Mouse (Mus musculus) Patski (cell line): ENCODE results near the gene Rab30. TPM values are rescaled to one million over a fixed set of nuclear protein-coding genes. Genes with fewer than 3 reads are reported as not detected.

ENCODE experiments used
- ATAC-seq: fragments of 100-300 bp; one replicate; pipeline ENCODE4 v1.8.0; 2021
- CTCF ChIA-PET: fragments of 350-600 bp; sonication (Branson Sonifier 250); formaldehyde crosslinking; loops from one replicate; lab custom pipeline; 2022; ENCODE audit warnings: inconsistent platforms; lab: Charles Lee
- POLR2A ChIA-PET: fragments of 350-600 bp; sonication (Branson Sonifier 250); formaldehyde crosslinking; loops from one replicate; lab custom pipeline; 2022; ENCODE audit warnings: antibody characterized with exemption, inconsistent platforms; lab: Charles Lee
- DNase-seq: peaks from one replicate; pipeline ENCODE4 v3.0.0-alpha.2; 2011; ENCODE audit warnings: low read depth, low spot score
- H3K27me3 ChIP-seq: fragments of 371-371 bp; one replicate; pipeline ENCODE4 v1.5.1; 2021
- CTCF ChIP-seq: fragments of 100-300 bp; IDR thresholded peaks from one replicate; pipeline ENCODE4 v1.5.1; 2021
- in situ Hi-C: fragments of 300-500 bp; cut with MboI; formaldehyde crosslinking; loops from 3 replicates; pipeline ENCODE4 v1.11.1; 2018; ENCODE audit warnings: low pct_unique_long_range_greater_than_20kb, mixed read lengths
- polyA plus RNA-seq: library from polyadenylated mRNA; unstranded; gene quantifications from one replicate; pipeline ENCODE4 v1.2.3, GENCODE M21; 2021

Rab30 gene
- polyA plus RNA-seq, 1 experiment from 2014 or later, result 9.8 TPM

GRCm38 (mm10) chr7:92806512-92807188 is 65.2 kb downstream of the Rab30 start:
- TF ChIP-seq CTCF, result no peak
- ChIA-PET POLR2A (interaction anchor here (0.6 kb wide), 1 partner anchor 24 kb away, joined by 4 read pairs; no protein-coding TSS in a partner anchor), CTCF (interaction anchor here (1.0 to 1.5 kb wide), 2 partner anchors 9 to 60 kb away, joined by 3 to 4 read pairs; no protein-coding TSS in a partner anchor)
- in situ Hi-C loops, result no loop called here
- DNase-seq (no peak), ATAC-seq (no peak)
- no peaks in the 10 kb centered on the region for H3K27me3 ChIP-seq

GRCm38 (mm10) chr7:92807482-92807881 is 66.1 kb downstream of the Rab30 start:
- no peak for TF ChIP-seq CTCF
- H3K27me3 ChIP-seq, result no peaks in the 10 kb centered on the region
- in situ Hi-C loops, result no loop called here
- ChIA-PET CTCF (interaction anchor here (1.5 kb wide), 1 partner anchor 9 kb away, joined by 4 read pairs; no protein-coding TSS in a partner anchor), POLR2A (no interaction called here)
- DNase-seq (no peak), ATAC-seq (no peak)

GRCm38 (mm10) chr7:92811667-92812279 is 70.4 kb downstream of the Rab30 start:
- no peak for TF ChIP-seq CTCF
- ChIA-PET POLR2A (no interaction called here), CTCF (no interaction called here)
- in situ Hi-C loops, result no loop called here
- DNase-seq (no peak), ATAC-seq (no peak)
- H3K27me3 ChIP-seq, result no peaks in the 10 kb centered on the region

GRCm38 (mm10) chr7:92817242-92817641 is 75.8 kb downstream of the Rab30 start:
- no peak for ATAC-seq
- no peak for TF ChIP-seq CTCF
- CTCF ChIA-PET, result interaction anchor here (1.3 kb wide), 1 partner anchor 12 kb away, joined by 3 read pairs; no protein-coding TSS in a partner anchor
- H3K27me3 ChIP-seq, result no peaks in the 10 kb centered on the region
- no peak for DNase-seq
- in situ Hi-C loops, result no loop called here
- POLR2A ChIA-PET, result no interaction called here

- in situ Hi-C loops, result no loop called here
- POLR2A ChIA-PET, result no interaction called here
- DNase-seq (no peak), ATAC-seq (no peak)
- no peak for TF ChIP-seq CTCF
- no peaks in the 10 kb centered on the region for H3K27me3 ChIP-seq
- CTCF ChIA-PET, result interaction anchor here (1.3 kb wide), 1 partner anchor 11 kb away, joined by 3 read pairs; no protein-coding TSS in a partner anchor
These were observed 76.5 kb downstream of the Rab30 start for GRCm38 (mm10) chr7:92817886-92818285.

- ATAC-seq (no peak), DNase-seq (no peak)
- in situ Hi-C loops, result no loop called here
- POLR2A ChIA-PET, result no interaction called here
- CTCF ChIA-PET, result interaction anchor here (1.1 to 1.3 kb wide), 2 partner anchors 14 to 122 kb away, joined by 3 read pairs; no protein-coding TSS in a partner anchor
- no peak for TF ChIP-seq CTCF
- H3K27me3 ChIP-seq, result no peaks in the 10 kb centered on the region
These were observed 78.3 kb downstream of the Rab30 start for GRCm38 (mm10) chr7:92819656-92820055.

GRCm38 (mm10) chr7:92820410-92820809 is 79.0 kb downstream of the Rab30 start:
- no peak for ATAC-seq
- DNase-seq, result no peak
- TF ChIP-seq CTCF, result no peak
- ChIA-PET POLR2A (no interaction called here), CTCF (interaction anchor here (0.7 to 1.3 kb wide), 3 partner anchors 11 to 123 kb away, joined by 3 read pairs; no protein-coding TSS in a partner anchor)
- in situ Hi-C loops, result no loop called here
- no peaks in the 10 kb centered on the region for H3K27me3 ChIP-seq

- DNase-seq (no peak), ATAC-seq (no peak)
- TF ChIP-seq CTCF, result no peak
- H3K27me3 ChIP-seq, result no peaks in the 10 kb centered on the region
- CTCF ChIA-PET, result interaction anchor here (0.7 to 1.3 kb wide), 2 partner anchors 10 to 123 kb away, joined by 3 read pairs; no protein-coding TSS in a partner anchor
- in situ Hi-C loops, result no loop called here
- POLR2A ChIA-PET, result no interaction called here
These were observed 79.6 kb downstream of the Rab30 start for GRCm38 (mm10) chr7:92820941-92821465.

- in situ Hi-C loops, result no loop called here
- DNase-seq (no peak), ATAC-seq (no peak)
- ChIA-PET POLR2A (no interaction called here), CTCF (interaction anchor here (0.8 kb wide), 1 partner anchor 43 kb away, joined by 3 read pairs; no protein-coding TSS in a partner anchor)
- no peaks in the 10 kb centered on the region for H3K27me3 ChIP-seq
- no peak for TF ChIP-seq CTCF
These were observed 80.5 kb downstream of the Rab30 start for GRCm38 (mm10) chr7:92821871-92822270.

GRCm38 (mm10) chr7:92822409-92823101 is 81.2 kb downstream of the Rab30 start:
- POLR2A ChIA-PET, result no interaction called here
- DNase-seq (no peak), ATAC-seq (no peak)
- no peaks in the 10 kb centered on the region for H3K27me3 ChIP-seq
- CTCF ChIA-PET, result interaction anchor here (0.8 kb wide), 1 partner anchor 43 kb away, joined by 3 read pairs; no protein-coding TSS in a partner anchor
- TF ChIP-seq CTCF, result no peak
- in situ Hi-C loops, result no loop called here
